Mouse (Mus musculus) thymus, adult 2 months (tissue): ENCODE results near the gene Unc119b. TPM values are rescaled to one million over a fixed set of nuclear protein-coding genes. Genes with fewer than 3 reads are reported as not detected.
"Not testable (repeated sequence)": the region's sequence is repeated elsewhere in the genome, so short reads cannot be mapped to it uniquely, and the experiment has no call there.

ENCODE experiments used
- DNase-seq: peaks from one replicate; pipeline ENCODE4 v3.0.0; 2021
- H3K27ac ChIP-seq: fragments of 200-500 bp; 2 replicates; pipeline ENCODE4 v1.5.1; 2012; ENCODE audit warnings: low read length, control low read depth; ENCODE audit not compliant: control insufficient read depth, insufficient read depth
- H3K27me3 ChIP-seq: fragments of 200-500 bp; 2 replicates; pipeline ENCODE4 v1.6.1; 2012; ENCODE audit warnings: mild to moderate bottlenecking, low read length, moderate library complexity, mixed read lengths; ENCODE audit not compliant: control insufficient read depth, insufficient read depth
- H3K36me3 ChIP-seq: fragments of 200-500 bp; 2 replicates; pipeline ENCODE4 v1.6.1; 2012; ENCODE audit warnings: mild to moderate bottlenecking, low read length, moderate library complexity; ENCODE audit not compliant: control insufficient read depth, insufficient read depth
- H3K4me1 ChIP-seq: fragments of 200-500 bp; replicated peaks from 2 replicates; pipeline ENCODE4 v1.6.1; 2012; ENCODE audit warnings: low read length; ENCODE audit not compliant: control insufficient read depth, insufficient read depth
- H3K4me3 ChIP-seq: fragments of 200-500 bp; 2 replicates; pipeline ENCODE4 v1.5.1; 2012; ENCODE audit warnings: mild to moderate bottlenecking, low read length, control low read depth, moderate library complexity; ENCODE audit not compliant: control insufficient read depth, insufficient read depth
- CTCF ChIP-seq: fragments of 200-500 bp; IDR thresholded peaks from 2 replicates; pipeline ENCODE4 v1.5.1; 2012; ENCODE audit warnings: mild to moderate bottlenecking, control low read depth, low read length, moderate library complexity, borderline replicate concordance; ENCODE audit not compliant: control insufficient read depth, poor library complexity, insufficient read depth; ENCODE audit errors: extremely low read depth
- POLR2A ChIP-seq: fragments of 200-500 bp; IDR thresholded peaks from 2 replicates; pipeline ENCODE4 v1.6.1; 2012; ENCODE audit warnings: mild to moderate bottlenecking, low read length, control low read depth, moderate library complexity; ENCODE audit not compliant: control insufficient read depth, poor library complexity, insufficient read depth; ENCODE audit errors: extremely low read depth
- WGBS: fragments of 180-500 bp; shearing (Covaris S2); methylation state at CpG from one replicate; pipeline ENCODE4 v1.1.7; 2018; 5-methylcytosine and 5-hydroxymethylcytosine counted together
- polyA plus RNA-seq: library from polyadenylated mRNA; depleted of rRNA; stranded (reverse); fragments of >200 nt; gene quantifications from 2 replicates; pipeline ENCODE4 v1.2.3, GENCODE M21; 2012

Unc119b gene
- polyA plus RNA-seq, 1 experiment: 67.3 TPM

DNA sequence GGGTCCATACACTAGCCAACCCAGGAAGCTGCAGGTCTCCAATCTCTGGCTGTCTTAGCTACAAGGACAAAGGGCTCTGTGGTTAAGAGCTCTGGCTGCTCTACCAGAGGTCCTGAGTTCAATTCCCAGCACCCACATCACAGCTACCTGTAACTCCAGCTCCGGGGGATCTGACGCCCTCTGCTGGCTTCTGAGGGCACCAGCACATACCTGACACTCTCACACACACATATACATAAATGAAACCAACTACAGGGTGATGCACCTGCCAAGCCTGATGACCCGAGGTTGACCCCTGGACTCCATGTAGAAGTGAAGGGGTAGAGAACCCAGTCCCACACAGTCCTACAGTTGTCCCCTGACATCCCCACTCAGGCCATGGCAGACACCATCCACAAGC is 18.3 kb downstream of the Unc119b start:
- WGBS: 96% methylated on average over 3 of the region's 3 CpGs

GRCm38 (mm10) chr5:115114501-115114900 is 20.3 kb downstream of the Unc119b start:
- Histone ChIP-seq H3K4me3 (no peak overlapping the region), H3K27me3 (no peaks in the 10 kb centered on the region), H3K4me1 (peaks cover 2% of the 10 kb centered on the region; the same call in 1 of the 2 replicates), H3K36me3 (peaks cover 3% of the 10 kb centered on the region; the same call in 1 of the 2 replicates), H3K27ac (no peak overlapping the region)
- TF ChIP-seq CTCF (no peak), POLR2A (no peak)
- no peak for DNase-seq
- WGBS: 97% methylated on average over 8 of the region's 8 CpGs

More for the DNA sequence above, 18.3 kb downstream of the Unc119b start:
- no peak for DNase-seq
- Histone ChIP-seq H3K27ac (no peak overlapping the region), H3K4me1 (peaks cover 5% of the 10 kb centered on the region; the same call in 1 of the 2 replicates), H3K27me3 (no peaks in the 10 kb centered on the region), H3K36me3 (peaks cover 3% of the 10 kb centered on the region; the same call in 1 of the 2 replicates), H3K4me3 (no peak overlapping the region)
- TF ChIP-seq POLR2A (no peak), CTCF (no peak)

DNA sequence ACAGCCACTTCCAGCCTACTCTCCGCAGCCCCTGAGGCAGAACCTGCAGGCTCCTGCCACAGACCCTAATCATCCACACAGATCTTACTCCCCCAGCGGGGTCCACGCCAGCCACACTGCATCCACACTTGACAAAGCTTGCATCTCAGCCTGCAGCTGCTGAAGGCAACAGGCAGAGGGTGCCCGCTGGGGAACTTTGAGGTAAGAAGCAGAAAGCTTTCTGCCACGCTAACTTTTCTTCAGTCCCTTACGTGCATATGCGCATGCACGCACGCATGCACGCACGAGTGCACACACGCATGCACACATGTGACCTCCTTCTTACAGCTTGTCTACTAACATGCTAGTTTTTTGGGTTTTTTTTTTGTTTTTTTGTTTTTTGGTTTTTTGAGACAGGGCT is 21.5 kb downstream of the Unc119b start:
- TF ChIP-seq CTCF (no peak), POLR2A (no peak)
- Histone ChIP-seq H3K4me3 (no peak overlapping the region), H3K36me3 (peaks cover 3% of the 10 kb centered on the region; the same call in 1 of the 2 replicates), H3K27ac (no peak overlapping the region), H3K4me1 (no peaks in the 10 kb centered on the region), H3K27me3 (no peaks in the 10 kb centered on the region)
- 97% methylated on average over 12 of the region's 12 CpGs for WGBS
- DNase-seq: no peak

DNA sequence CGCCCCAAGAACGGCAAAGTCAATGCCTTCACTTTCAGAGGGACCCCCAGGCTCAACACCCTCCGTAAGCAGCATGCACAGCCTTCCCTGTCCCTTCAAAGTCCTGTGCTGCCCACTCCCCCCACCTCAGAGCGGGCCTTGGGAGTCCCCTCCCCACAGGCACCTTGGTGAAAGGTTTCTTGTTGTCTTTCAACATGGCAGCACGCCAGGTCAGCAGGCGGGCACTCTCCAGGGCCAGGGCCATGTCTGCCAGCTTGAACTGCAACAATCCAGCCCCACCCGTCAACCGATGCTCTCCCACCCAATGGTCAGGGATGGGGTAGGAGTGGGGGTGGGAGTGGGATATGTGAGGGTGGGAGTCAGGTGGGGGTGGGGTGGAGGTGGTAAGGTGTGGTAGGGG is 23.6 kb downstream of the Unc119b start:
- H3K27me3 ChIP-seq: no peaks in the 10 kb centered on the region
- H3K27ac ChIP-seq: no peak overlapping the region
- WGBS: 96% methylated on average over 8 of the region's 8 CpGs
- H3K36me3 ChIP-seq: peaks cover 3% of the 10 kb centered on the region; the same call in 1 of the 2 replicates
- no peak overlapping the region for H3K4me3 ChIP-seq
- no peak for DNase-seq
- no peaks in the 10 kb centered on the region for H3K4me1 ChIP-seq
- TF ChIP-seq POLR2A: no peak
- no peak for TF ChIP-seq CTCF

DNA sequence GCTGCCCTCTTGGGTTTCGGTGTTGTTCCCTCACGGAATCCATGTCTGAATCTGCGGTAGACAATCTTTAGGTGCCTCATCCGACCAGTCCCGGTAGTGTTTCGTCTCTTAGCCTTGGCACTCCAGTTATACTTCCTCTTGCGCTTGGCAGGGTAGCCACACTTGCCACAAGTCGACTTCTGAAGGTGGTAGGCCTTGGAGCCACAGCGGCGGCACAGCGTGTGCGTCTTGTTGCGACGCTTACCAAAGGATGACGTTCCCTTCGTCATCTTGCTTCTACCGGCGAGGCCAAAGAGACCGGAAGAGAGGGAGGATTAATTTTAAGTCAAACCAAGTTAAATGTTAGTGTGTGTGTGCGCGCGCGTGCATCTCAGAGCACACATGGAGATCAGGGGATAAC is 31.5 kb downstream of the Unc119b start:
- not testable (repeated sequence) for H3K4me1 ChIP-seq, DNase-seq, H3K36me3 ChIP-seq, H3K27ac ChIP-seq, H3K4me3 ChIP-seq, H3K27me3 ChIP-seq
- 93% methylated on average over 23 of the region's 23 CpGs for WGBS

DNA sequence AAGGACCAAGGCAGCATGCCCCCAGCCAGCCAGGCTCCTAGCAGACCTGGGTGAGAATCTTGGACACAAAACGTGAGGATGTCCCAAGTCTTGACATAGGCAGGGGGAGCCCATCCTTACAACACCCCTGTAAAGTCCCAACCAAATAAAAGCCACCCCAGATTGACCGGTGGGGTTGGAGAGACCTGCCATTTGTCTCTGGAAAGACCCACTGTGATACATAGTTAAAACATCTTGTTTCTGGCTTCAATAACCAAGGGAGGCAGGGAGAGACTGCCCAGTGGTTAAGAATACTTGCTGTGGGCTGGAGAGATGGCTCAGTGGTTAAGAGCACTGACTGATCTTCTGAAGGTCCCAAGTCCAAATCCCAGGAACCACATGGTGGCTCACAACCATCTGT is 32.5 kb downstream of the Unc119b start:
- Histone ChIP-seq H3K36me3 (peaks cover 13% of the 10 kb centered on the region), H3K4me3 (no peak overlapping the region), H3K27me3 (no peaks in the 10 kb centered on the region), H3K27ac (no peak overlapping the region), H3K4me1 (no peaks in the 10 kb centered on the region)
- WGBS: 94% methylated on average over 2 of the region's 2 CpGs
- no peak for TF ChIP-seq POLR2A
- no peak for DNase-seq

GRCm38 (mm10) chr5:115100473-115100872 is 34.3 kb downstream of the Unc119b start:
- no peak overlapping the region for H3K27ac ChIP-seq
- 87% methylated on average over 6 of the region's 6 CpGs for WGBS
- no peaks in the 10 kb centered on the region for H3K27me3 ChIP-seq
- DNase-seq: no peak
- H3K4me1 ChIP-seq: peaks cover 7% of the 10 kb centered on the region
- no peak overlapping the region for H3K4me3 ChIP-seq
- H3K36me3 ChIP-seq: peaks cover 30% of the 10 kb centered on the region
- no peak for TF ChIP-seq POLR2A
- TF ChIP-seq CTCF: no peak
